Mouse (Mus musculus) small intestine, adult 2 months (tissue): ENCODE results near the gene Echs1.

Experiments
- CTCF ChIP-seq: fragments of 200-500 bp; IDR thresholded peaks from 2 replicates; pipeline ENCODE4 v1.5.1; 2012; ENCODE audit warnings: low read depth, mild to moderate bottlenecking, control low read depth, inconsistent platforms, low read length, moderate library complexity, mixed read lengths; ENCODE audit not compliant: insufficient replicate concordance, insufficient read length; ENCODE audit errors: extremely low read depth
- POLR2A ChIP-seq: fragments of 200-500 bp; IDR thresholded peaks from 2 replicates; pipeline ENCODE4 v1.6.1; 2012; ENCODE audit warnings: low read depth, mild to moderate bottlenecking, control low read depth, inconsistent platforms, low read length, moderate library complexity

- TF ChIP-seq CTCF (no peak), POLR2A (no peak)
Measured at GRCm38 (mm10) chr7:140104009-140104408, 12.3 kb downstream of the Echs1 start.
